Mouse (Mus musculus): ENCODE results near the gene Sirt4. TPM values are rescaled to one million over a fixed set of nuclear protein-coding genes. Genes with fewer than 3 reads are reported as not detected.

Sirt4 gene
- total and polyA plus RNA-seq, 2 experiments from 2014 or later = 25.6 to 27.0 TPM

- ATAC-seq (ENCODE audit: low FRiP score) = no peak
- H3K9me3 ChIP-seq (ENCODE audit: low read length) = no peaks in the 10 kb centered on the region
- no peaks in the 10 kb centered on the region for H3K27me3 ChIP-seq (ENCODE audit: insufficient read depth, low read length)
- no peak for DNase-seq (ENCODE audit: low spot score)
- H3K9ac ChIP-seq (replicated peaks; ENCODE audit: low read length, poor library complexity, severe bottlenecking) = no peak overlapping the region
- no peak for TF ChIP-seq CTCF (IDR thresholded peaks at IDR 0.05)
- no peak overlapping the region for H3K4me3 ChIP-seq (ENCODE audit: low read depth, low read length)
- WGBS = 86% methylated on average over 7 of the region's 7 CpGs
- H3K27ac ChIP-seq (ENCODE audit: low read depth, low read length) = no peak overlapping the region
- no peak overlapping the region for H3K4me2 ChIP-seq (ENCODE audit: low read depth, low read length, poor library complexity, severe bottlenecking)
- H3K4me1 ChIP-seq (ENCODE audit: insufficient read depth, low read length) = 0 out of 2 replicates have a peak, but pooled peaks cover 2% of the 10 kb centered on the region
- H3K36me3 ChIP-seq (ENCODE audit: insufficient read depth, low read length) = no peaks in the 10 kb centered on the region
Measured at GRCm38 (mm10) chr5:115516908-115517307, 32.4 kb upstream of the Sirt4 start.

- Histone ChIP-seq H3K9me3 (ENCODE audit: low read length) (no peaks in the 10 kb centered on the region), H3K4me1 (ENCODE audit: insufficient read depth, low read length) (0 out of 2 replicates have a peak, but pooled peaks cover 2% of the 10 kb centered on the region), H3K27me3 (ENCODE audit: insufficient read depth, low read length) (no peaks in the 10 kb centered on the region), H3K36me3 (ENCODE audit: insufficient read depth, low read length) (no peaks in the 10 kb centered on the region), H3K27ac (ENCODE audit: low read depth, low read length) (no peak overlapping the region), H3K4me3 (ENCODE audit: low read depth, low read length) (no peak overlapping the region), H3K4me2 (ENCODE audit: low read depth, low read length, poor library complexity, severe bottlenecking) (no peak overlapping the region), H3K9ac (replicated peaks; ENCODE audit: low read length, poor library complexity, severe bottlenecking) (no peak overlapping the region)
- no peak for TF ChIP-seq CTCF (IDR thresholded peaks at IDR 0.05)
- 82% methylated on average over 32 of the region's 32 CpGs for WGBS
- ATAC-seq (ENCODE audit: low FRiP score) (no peak), DNase-seq (ENCODE audit: low spot score) (no peak)
Measured at GRCm38 (mm10) chr5:115516081-115516907, 31.8 kb upstream of the Sirt4 start.

GRCm38 (mm10) chr5:115514896-115515587 is 30.5 kb upstream of the Sirt4 start:
- DNase-seq (ENCODE audit: low spot score) = no peak

GRCm38 (mm10) chr5:115514346-115514745 is 29.8 kb upstream of the Sirt4 start:
- Histone ChIP-seq H3K36me3 (ENCODE audit: insufficient read depth, low read length) (no peaks in the 10 kb centered on the region), H3K4me2 (ENCODE audit: low read depth, low read length, poor library complexity, severe bottlenecking) (no peak overlapping the region), H3K9ac (replicated peaks; ENCODE audit: low read length, poor library complexity, severe bottlenecking) (no peak overlapping the region), H3K27ac (ENCODE audit: low read depth, low read length) (no peak overlapping the region; the same call in 1 of the 2 replicates), H3K27me3 (ENCODE audit: insufficient read depth, low read length) (no peaks in the 10 kb centered on the region), H3K4me1 (ENCODE audit: insufficient read depth, low read length) (no peaks in the 10 kb centered on the region), H3K9me3 (ENCODE audit: low read length) (no peaks in the 10 kb centered on the region), H3K4me3 (ENCODE audit: low read depth, low read length) (no peak overlapping the region)
- TF ChIP-seq CTCF (IDR thresholded peaks at IDR 0.05) = no peak
- no peak for DNase-seq (ENCODE audit: low spot score)
- no peak for ATAC-seq (ENCODE audit: low FRiP score)
- 90% methylated on average over 6 of the region's 6 CpGs for WGBS

More at GRCm38 (mm10) chr5:115514896-115515587, 30.5 kb upstream of the Sirt4 start:
- Histone ChIP-seq H3K36me3 (ENCODE audit: insufficient read depth, low read length) (no peaks in the 10 kb centered on the region), H3K4me3 (ENCODE audit: low read depth, low read length) (no peak overlapping the region), H3K9ac (replicated peaks; ENCODE audit: low read length, poor library complexity, severe bottlenecking) (no peak overlapping the region), H3K4me2 (ENCODE audit: low read depth, low read length, poor library complexity, severe bottlenecking) (no peak overlapping the region), H3K27me3 (ENCODE audit: insufficient read depth, low read length) (no peaks in the 10 kb centered on the region), H3K27ac (ENCODE audit: low read depth, low read length) (no peak overlapping the region; the same call in 1 of the 2 replicates), H3K9me3 (ENCODE audit: low read length) (no peaks in the 10 kb centered on the region), H3K4me1 (ENCODE audit: insufficient read depth, low read length) (no peaks in the 10 kb centered on the region)
- no peak for TF ChIP-seq CTCF (IDR thresholded peaks at IDR 0.05)
- ATAC-seq (ENCODE audit: low FRiP score) = no peak
- WGBS = 60% methylated on average over 20 of the region's 20 CpGs

- no peak for TF ChIP-seq CTCF (IDR thresholded peaks at IDR 0.05)
- Histone ChIP-seq H3K27me3 (ENCODE audit: insufficient read depth, low read length) (no peaks in the 10 kb centered on the region), H3K4me1 (ENCODE audit: insufficient read depth, low read length) (peaks cover 3% of the 10 kb centered on the region), H3K27ac (ENCODE audit: low read depth, low read length) (no peak overlapping the region), H3K4me2 (ENCODE audit: low read depth, low read length, poor library complexity, severe bottlenecking) (no peak overlapping the region), H3K9me3 (ENCODE audit: low read length) (no peaks in the 10 kb centered on the region), H3K36me3 (ENCODE audit: insufficient read depth, low read length) (no peaks in the 10 kb centered on the region), H3K9ac (replicated peaks; ENCODE audit: low read length, poor library complexity, severe bottlenecking) (no peak overlapping the region), H3K4me3 (ENCODE audit: low read depth, low read length) (no peak overlapping the region)
- DNase-seq (ENCODE audit: low spot score) (no peak), ATAC-seq (ENCODE audit: low FRiP score) (no peak)
- WGBS = 95% methylated on average over 16 of the region's 16 CpGs
Measured at GRCm38 (mm10) chr5:115513721-115514120, 29.2 kb upstream of the Sirt4 start.

- Histone ChIP-seq H3K36me3 (ENCODE audit: insufficient read depth, low read length) (no peaks in the 10 kb centered on the region), H3K27ac (ENCODE audit: low read depth, low read length) (no peak overlapping the region), H3K9ac (replicated peaks; ENCODE audit: low read length, poor library complexity, severe bottlenecking) (no peak overlapping the region), H3K4me3 (ENCODE audit: low read depth, low read length) (no peak overlapping the region), H3K4me2 (ENCODE audit: low read depth, low read length, poor library complexity, severe bottlenecking) (no peak overlapping the region), H3K4me1 (ENCODE audit: insufficient read depth, low read length) (peaks cover 8% of the 10 kb centered on the region), H3K27me3 (ENCODE audit: insufficient read depth, low read length) (no peaks in the 10 kb centered on the region), H3K9me3 (ENCODE audit: low read length) (no peaks in the 10 kb centered on the region)
- TF ChIP-seq CTCF (IDR thresholded peaks at IDR 0.05) = no peak
- no peak for DNase-seq (ENCODE audit: low spot score)
- no peak for ATAC-seq (ENCODE audit: low FRiP score)
- WGBS = 97% methylated on average over 14 of the region's 14 CpGs
Measured at GRCm38 (mm10) chr5:115513246-115513645, 28.7 kb upstream of the Sirt4 start.

All from midbrain, postnatal 0 days (tissue).